Mouse (Mus musculus): Measurements from ENCODE around the gene Sergef. TPM values are rescaled to one million over a fixed set of nuclear protein-coding genes. Genes with fewer than 3 reads are reported as not detected.

Sergef gene
- total RNA-seq, 2 experiments from 2014 or later: 8.7 to 10.6 TPM

DNA sequence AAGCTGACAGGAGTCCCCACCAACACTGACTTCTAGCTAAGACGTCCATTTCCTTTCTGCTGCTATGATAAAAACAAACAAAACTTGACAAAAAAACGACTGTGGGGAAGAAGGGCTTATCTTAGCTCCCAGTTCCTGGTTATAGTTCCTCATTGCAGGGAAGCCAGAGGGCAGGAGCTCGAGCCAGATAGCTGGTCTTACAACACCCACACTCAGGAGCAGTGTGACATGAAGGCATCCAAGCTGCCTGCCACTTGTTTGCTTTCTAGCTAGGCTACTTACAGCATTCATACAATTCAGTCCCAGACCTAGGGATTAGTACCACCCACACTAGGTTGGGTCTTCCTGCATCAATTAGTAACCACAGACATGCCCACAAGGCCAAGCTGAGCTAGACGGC is 93.1 kb downstream of the Sergef start:
- no peak for DNase-seq (ENCODE audit: low spot score in 2 of 2)

DNA sequence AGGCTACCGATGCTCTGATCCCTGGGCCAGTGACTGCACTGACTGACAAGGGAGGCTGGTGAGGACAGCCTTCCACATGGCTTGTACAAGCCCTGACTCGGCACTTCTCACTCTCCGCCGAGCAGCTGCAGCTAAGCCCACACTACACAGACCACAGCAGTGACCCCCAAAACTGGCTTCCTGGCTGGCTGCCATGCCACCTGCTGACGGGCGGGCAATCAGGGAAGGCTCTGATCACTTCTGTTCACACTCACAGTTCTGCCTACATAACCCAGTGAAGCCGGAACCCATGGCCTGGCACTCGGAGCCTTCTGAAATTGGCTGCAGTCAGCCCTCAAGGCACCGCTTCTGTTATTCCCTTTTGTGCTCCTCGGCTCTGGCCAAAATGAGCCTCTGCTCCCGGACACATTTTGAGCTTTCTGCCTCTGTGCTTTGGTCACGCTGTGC is 95.4 kb downstream of the Sergef start:
- DNase-seq (ENCODE audit: low spot score in 2 of 2): peak in 1 of 2 experiments; percentile 69

DNA sequence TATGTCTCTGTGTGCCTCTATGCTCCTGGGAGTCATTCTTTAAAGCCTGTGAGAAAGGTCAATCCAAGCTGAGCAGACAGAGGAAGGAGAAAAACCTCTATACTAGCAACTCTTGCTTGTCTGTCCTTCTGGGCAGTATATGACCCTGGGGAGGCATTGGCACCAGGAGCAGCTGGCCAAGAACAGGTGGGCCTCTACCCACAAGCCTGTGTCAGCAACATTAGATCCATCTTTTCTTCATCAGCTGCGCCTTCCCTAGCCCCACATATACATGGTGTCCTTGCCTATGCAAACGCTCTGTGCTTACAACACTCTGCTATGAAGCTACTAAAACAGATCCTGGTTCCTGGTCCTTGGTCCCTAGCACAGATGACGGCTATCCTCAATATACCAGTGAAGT is 97.5 kb downstream of the Sergef start:
- DNase-seq (ENCODE audit: low spot score in 2 of 2): no peak

DNA sequence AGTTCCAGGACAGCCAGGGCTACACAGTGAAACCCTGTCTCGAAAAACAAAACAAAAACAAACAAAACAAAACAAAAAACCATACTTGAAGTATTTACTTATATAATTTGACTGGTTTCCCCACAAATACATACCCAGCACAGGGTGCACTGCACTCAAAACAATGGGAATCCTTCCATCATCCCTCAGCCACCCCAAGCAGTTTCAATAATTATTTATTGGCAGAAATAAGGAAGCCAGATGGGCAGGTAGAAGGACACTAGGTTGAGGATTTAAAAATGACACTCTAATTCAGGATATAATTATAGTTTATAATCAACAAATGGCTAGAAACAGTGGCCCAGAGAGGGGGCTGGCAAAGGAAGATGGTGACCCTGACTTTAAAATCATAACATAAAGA is 99.0 kb downstream of the Sergef start:
- DNase-seq (ENCODE audit: low spot score in 2 of 2): no peak

DNA sequence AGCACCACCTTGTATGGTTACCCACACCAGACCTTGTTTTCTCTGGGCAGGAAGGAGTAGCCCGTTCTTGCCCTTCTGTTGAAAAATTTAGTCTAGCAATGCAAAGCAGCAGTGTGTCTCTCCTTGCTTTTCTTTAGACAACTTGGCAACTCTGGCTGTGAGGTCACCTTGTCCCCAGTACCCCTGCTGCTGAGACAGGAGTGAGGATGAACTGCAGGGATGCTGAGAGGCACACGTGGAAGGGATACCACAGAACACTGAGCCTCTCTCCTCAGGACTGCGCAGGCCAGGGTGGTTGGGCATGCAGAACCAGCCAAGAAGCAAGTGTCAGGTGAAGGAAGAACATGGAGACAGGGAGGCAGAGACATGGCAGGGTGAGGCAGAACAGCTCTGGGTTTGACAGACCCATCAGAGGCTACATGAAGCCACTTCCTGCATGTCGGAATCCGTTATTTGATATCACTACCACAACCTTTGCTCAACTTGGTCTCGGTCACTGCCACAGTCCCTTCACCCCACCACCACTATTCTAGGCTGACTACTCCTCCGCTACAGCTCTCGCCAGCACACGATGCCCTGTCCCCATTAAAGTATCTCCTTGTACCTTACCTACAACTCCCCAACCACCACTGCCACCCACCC is 103.0 kb downstream of the Sergef start:
- no peak for DNase-seq (ENCODE audit: low spot score in 2 of 2)

DNA sequence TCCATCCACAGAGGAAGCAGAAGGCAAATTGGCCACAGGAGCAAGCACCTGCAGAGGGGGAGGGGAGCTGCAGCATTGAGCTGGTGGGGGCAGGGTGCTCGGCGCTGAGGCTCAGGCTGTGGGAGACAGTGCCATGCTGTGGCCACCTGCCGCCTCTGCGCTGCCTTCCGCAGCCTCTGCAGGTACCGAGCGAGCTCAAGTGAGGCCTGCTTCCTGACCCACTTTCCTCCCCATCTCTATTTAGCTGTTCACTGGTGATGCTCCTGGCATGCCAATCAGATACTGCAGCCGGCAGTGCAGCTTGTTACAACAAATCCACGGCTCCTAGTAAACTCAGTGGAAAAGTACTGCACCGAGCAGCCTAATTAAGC is 104.2 kb downstream of the Sergef start:
- DNase-seq (ENCODE audit: low spot score in 2 of 2): no peak

DNA sequence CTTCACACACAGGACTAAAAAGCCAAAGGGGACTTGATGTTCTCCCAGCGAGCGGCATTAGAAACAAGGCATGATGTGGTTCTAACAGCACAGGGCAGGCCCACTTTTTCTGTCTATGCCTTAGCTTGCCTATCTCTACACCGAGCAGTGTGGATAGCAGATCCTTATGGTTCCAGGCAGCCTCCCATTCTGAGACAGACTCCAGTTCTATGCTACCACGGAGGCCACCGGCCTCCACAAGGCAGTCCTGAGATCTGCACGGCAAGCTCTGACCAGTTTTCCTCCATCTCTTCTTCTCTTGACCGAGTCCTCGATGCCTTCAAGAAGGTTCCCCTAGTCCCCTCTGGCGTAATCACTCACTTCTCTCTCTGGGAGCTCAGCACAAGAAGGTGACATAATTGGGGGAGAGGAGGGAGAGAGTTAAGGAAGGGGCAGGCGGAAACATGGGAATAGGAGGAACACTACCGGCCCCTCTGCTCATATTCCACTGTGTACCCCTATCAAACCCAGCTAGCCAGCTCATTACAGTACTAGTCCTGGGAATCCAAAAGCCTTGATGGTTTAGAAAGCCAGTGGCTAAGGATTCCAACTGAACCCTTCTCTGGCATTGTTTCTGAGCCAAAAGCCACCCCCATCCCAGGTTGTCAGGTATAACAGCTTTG is 104.7 kb downstream of the Sergef start:
- no peak for DNase-seq (ENCODE audit: low spot score in 2 of 2)

DNA sequence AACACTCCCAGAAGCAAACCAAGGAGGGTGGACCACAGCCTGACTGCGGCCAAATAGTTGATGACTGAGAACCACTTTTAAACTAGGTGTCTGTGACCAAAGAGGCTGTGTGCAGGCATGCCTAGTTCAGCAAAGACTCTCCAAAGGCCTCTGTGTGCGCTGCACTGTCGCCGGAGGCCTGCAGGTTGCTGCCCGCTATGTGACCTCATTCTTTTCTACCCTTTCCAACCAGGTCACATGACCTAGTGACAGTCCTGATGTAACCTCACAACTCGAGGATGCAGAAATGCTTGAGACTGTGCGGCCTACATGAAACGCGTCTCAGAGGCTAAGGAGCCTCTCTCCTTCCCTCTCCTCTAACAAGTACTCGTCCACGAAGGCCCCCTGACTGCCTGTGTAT is 106.1 kb downstream of the Sergef start:
- DNase-seq (ENCODE audit: low spot score in 2 of 2): no peak

DNA sequence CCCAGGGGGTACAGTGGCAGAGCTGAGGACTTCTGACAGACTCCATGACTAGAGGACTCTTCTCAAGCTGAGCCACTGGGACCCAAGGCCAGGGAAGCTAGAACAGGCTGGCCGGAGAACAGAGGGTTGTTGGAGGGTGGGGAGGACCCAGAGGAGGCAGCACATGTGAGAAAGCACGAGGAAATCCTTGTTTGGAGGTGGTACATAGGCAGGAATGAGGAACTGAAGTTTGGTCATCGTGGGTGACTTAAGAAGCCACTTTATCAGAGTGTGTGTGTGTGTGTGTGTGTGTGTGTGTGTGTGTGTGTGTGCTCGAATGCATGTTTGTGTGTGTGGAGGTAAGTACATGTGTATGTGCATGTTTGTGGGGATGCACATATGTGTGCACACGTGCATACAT is 108.3 kb downstream of the Sergef start:
- no peak for DNase-seq (ENCODE audit: low spot score in 2 of 2)

DNA sequence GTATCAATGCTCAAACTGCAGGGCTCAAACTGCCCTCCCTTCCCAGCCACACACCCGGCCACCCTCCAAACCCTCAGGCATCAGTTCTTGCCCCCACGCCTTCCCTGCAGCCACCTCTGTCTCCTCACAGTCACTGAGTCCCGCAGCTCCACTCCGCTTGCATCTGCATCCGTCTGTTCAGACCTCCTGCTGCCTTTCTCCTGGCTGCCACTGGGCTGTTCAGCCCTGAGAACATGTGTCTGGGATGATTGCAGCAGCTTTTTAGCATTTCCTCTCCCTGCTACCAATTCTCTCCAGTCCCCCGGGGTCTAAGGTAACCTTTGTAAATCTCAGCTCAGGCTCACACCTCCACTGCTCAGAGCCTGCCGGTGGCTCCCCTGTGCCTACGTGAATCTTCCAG is 109.7 kb downstream of the Sergef start:
- no peak for DNase-seq (ENCODE audit: low spot score in 2 of 2)

DNA sequence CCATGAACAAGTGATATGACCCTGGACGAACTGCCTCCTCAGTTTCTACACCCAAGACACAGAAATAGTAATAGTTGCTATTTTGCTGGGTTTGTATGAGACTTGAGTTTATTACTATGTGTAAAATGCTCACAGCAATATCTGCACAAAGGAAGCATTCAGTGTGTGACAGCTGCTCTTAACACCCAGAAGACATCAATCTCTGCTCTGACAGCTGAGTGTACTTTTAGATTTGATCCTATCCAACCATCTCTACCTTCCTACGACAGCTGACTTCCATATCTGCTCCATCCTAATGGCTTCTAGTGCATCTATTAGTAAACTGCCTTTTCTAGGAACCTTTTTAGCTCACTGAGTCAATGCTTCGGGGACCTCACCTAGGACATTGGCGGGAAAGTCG is 110.3 kb downstream of the Sergef start:
- DNase-seq (ENCODE audit: low spot score in 2 of 2): no peak

DNA sequence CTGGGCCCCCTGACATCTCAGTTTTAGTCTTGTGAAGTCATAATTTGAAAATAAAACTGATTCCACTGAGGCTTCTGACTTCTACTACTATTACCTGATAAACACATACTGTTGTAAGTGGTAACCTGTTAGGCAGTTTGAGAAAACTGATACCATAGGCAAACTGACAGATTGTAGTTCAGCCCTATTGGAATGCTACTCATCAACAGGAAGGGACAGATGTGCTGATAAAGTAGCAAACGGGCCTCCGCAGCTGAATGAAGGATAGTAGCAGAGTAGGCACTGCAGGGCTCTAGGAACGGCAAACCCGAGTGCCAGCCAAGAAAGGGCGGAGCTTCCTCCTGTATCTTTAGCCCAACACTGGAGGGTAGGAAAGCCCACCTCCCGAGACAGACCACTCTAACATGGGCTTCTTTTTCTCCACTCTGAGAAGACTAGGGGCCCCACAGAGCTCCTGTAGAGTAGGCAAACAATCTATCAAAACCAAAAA is 112.9 kb downstream of the Sergef start:
- DNase-seq (ENCODE audit: low spot score in 2 of 2): no peak

DNA sequence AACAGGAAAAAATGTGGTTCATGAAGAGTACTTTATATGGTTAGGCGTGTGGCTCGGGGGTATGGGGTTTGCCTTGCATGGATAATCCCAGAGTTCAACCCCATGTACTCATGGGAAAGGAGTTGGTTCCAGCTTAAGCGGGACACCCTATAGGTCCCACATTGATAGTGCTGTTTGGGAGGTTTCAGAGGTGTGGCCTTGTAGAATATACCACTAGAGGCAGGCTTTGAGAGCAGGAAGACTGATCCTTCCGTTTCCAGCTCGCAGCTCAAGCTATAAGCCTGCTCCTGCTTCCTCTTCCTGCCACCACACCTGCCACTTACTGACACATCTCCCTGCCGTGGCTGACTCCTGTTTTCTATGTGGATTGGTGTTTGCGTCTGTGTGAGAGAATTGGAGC is 116.4 kb downstream of the Sergef start:
- no peak for DNase-seq (ENCODE audit: low spot score in 2 of 2)

DNA sequence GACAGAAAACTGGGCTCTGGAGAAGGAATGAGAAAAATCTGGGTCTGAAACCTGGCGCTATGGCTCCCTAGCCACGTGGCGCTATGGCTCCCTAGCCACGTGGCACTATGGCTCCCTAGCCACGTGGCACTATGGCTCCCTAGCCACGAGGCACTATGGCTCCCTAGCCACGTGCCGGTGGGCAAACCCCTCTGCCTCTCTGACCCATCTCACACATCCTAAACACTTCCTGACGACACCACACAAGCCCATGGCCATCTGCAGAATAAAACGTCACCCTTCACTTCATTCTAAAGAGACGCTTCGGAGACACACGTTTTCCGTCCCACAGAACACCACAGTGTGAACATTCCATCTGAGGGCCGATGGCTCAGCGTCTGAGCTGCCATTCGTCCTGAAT is 117.8 kb downstream of the Sergef start:
- no peak for DNase-seq (ENCODE audit: low spot score in 2 of 2)

DNA sequence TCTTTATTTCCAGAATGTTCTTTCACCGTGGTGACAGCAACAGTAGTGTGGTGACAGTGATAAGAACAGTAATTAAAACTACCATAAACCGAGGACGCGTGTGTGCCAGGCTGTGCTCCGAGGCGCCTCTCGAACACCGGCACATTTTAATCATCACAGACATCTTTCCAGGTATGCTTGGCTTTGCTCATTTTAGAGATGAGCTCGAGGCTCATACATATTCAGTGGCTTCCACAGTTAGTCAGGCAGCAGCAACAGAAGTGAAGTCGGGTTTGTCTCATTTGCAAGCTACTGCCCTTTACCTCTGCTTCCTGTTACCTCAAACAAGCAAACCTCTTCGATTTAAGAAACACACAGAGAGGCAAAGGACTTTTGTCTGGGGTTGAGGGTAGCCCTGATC is 120.5 kb downstream of the Sergef start:
- no peak for DNase-seq (ENCODE audit: low spot score in 2 of 2)

DNA sequence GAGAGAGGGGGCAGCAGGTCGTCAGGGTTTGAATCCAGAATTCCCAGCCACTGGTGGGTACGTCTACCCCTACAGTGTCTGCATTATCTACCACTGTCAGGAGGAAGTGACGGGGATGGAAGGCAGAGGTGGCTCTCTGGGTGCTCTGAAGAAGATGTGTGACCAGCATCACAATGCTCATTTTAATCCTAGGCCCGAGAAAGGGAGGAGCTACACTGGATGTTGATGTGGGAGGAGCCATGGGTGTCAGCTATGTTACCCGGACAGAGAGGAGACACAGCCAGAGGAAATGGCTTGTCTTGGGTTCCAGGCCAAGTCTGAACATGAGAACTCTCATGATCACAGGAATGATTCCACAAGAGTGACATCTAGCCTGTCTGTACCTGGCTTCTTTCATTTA is 122.4 kb downstream of the Sergef start:
- no peak for DNase-seq (ENCODE audit: low spot score in 2 of 2)

DNA sequence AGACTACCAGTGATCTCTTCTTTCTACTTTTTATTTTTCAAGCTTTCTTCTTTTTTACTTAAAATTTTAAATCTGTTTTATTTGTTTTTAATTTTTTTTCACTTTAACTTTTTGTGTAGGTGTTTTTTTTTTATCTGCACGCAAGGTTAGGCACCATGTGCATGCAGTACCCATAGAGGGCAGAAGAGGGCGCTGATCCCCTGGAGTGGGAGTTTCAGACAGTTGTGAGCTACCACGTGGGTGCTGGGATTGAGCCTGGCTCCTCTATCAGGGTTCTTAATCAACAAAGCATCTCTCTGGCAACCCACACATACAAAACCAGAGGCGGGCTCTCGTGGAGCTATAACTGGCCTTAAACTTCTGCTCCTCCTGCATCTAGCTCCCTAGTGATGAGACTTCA is 123.6 kb downstream of the Sergef start:
- no peak for DNase-seq (ENCODE audit: low spot score in 2 of 2)

DNA sequence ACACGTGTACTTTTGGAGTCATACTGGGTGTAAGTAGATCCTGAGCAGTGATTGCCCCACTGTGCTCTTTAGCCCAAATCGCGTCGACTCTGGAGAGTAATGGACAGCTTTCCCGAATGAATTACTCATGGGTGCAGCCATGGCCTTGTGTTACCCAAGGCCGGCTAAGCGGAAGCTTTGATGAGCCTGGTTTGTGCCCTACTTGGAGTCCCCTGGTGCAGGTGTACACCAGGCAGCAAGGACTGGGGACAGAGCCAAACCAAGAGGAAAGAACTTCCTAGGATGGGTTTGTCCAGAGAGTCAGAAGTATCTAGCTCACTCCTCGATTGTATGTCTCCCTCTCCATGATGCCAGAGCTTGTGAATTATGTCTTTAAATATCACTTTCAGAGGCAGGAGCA is 124.6 kb downstream of the Sergef start:
- DNase-seq (ENCODE audit: low spot score in 2 of 2): no peak

DNA sequence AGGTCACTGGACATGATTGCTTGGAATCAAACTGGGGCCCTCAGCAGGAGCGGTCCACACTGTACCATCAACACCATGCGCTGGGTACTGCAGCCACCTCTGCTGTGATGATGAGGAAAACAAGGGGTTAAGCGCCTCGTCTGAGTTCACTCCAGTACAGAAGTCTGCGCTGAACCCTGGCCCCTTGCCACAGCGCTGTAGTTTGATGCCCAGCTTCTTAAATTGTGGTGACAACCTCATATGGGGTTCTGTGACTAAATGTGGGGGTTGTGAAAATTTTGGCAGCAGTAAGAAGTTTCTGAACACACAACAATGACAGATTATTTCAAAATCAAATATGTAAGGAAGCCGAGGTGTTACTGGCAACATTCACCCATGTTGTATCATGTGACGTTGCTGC is 126.0 kb downstream of the Sergef start:
- no peak for DNase-seq (ENCODE audit: low spot score in 2 of 2)

DNA sequence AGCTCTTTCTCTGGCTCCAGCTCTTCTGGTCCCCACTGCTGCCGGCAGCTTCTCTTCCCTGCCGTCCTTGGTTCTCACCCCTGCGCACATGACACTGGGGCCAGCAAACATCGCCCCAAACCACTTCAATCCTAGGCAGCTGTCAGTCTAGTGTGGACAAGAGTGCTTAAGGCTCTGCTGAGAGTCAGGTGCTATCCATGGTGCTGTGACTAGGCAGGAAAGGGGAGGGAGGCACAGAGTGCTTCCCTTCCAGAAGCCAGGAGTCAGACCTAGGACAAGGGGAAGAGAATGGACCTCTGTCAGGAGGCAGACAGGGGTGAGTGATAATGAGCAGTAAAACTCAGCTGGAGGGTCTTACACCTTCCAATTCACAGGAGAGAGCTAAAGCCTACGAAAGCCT is 126.8 kb downstream of the Sergef start:
- no peak for DNase-seq (ENCODE audit: low spot score in 2 of 2)

DNA sequence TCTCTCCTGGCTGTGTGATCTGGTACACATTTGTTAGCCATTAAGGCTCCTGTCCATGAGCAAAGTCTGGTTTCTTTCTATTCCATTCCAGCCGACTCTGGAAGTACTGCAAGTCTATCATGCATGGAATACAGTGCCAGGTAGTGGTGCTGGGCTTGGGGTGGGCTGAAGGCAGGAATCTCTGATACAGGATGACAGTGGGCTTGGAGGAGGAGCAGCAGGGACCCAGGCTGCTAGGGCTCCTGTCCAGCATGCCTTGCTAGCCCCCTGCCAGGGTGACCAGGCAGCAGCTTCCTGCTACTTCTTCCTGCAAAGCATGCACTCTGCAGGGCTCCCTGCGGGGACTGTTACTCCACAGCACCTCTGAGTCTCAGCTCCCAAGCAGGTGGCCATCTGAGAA is 128.8 kb downstream of the Sergef start:
- DNase-seq (ENCODE audit: low spot score in 2 of 2): no peak

DNA sequence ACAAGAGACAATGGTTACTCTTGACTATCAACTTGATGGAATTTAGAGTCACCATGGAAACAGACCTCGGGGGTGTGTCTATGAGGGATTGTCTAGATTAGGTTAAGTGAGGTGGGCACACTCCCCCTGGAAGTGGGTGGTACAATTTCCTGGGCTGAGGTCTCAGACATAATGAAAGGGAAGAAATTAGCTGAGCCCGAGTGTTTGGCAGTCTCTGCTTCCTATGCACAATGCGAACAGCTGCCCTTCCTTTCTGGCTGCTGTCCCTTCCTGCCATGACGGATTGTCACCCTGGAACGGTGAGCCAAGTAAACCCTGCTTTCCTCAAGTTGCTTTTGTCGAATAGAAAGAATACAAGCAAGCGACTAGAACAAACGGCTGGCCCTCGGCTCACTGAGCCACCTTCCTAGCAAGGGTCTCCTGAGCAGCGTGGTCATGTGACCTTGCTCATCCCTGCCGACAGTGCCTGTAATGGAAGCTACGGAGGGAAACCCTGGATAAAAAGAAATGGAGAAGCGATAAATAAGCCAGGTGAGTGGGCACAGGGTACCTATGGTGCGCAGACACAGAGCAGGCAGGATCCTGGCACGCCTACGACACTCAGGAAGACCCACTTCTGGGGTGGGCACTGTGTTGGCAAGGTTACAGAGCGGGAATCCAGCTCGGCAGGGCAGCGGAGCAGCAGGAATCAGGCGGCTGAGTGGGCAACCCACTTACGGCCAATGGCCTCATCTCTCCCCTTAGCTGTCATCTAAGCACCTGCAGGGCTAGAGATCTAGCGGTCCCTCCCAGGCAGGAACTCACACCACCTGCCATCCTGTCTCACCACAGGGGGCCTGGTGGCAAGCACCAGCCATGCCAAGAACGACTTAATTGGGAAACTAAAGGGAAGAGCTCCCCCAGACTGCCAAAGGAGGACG is 130.0 kb downstream of the Sergef start:
- peak in 1 of 2 experiments; percentile 24 for DNase-seq (ENCODE audit: low spot score in 2 of 2)

All from gastrocnemius, postnatal 4 days (tissue).